Mouse (Mus musculus) heart, embryonic 16.5 days (tissue): ENCODE measurements around the gene Inpp5k. TPM values are rescaled to one million over a fixed set of nuclear protein-coding genes. Genes with fewer than 3 reads are reported as not detected.

Experiments used
- ATAC-seq: fragments of 200-750 bp; cut with Nextera tagmentation; replicated peaks from 2 replicates; pipeline ENCODE4 v1.8.0; 2017; ENCODE audit warnings: moderate number of reproducible peaks; ENCODE audit not compliant: insufficient read depth, low FRiP score; ENCODE audit errors: extremely low read depth
- H3K27ac ChIP-seq: fragments of 300-500 bp; sonication (generic); 2 replicates; pipeline ENCODE4 v1.5.1; 2014; ENCODE audit warnings: mild to moderate bottlenecking, low read length, control low read depth, moderate library complexity
- H3K27me3 ChIP-seq: fragments of 300-500 bp; sonication (generic); 2 replicates; pipeline ENCODE4 v1.6.1; 2014; ENCODE audit warnings: low read length, mixed read lengths; ENCODE audit not compliant: control insufficient read depth, insufficient read depth
- H3K36me3 ChIP-seq: fragments of 300-500 bp; sonication (generic); 2 replicates; pipeline ENCODE4 v1.6.1; 2014; ENCODE audit not compliant: control insufficient read depth, insufficient read depth
- H3K4me1 ChIP-seq: fragments of 300-500 bp; sonication (generic); 2 replicates; pipeline ENCODE4 v1.6.1; 2014; ENCODE audit warnings: low read length, mixed read lengths; ENCODE audit not compliant: control insufficient read depth, insufficient read depth
- H3K4me2 ChIP-seq: fragments of 300-500 bp; sonication (generic); 2 replicates; pipeline ENCODE4 v1.6.1; 2014; ENCODE audit warnings: low read depth, mild to moderate bottlenecking, control low read depth, low read length
- H3K4me3 ChIP-seq: fragments of 300-500 bp; sonication (generic); 2 replicates; pipeline ENCODE4 v1.5.1; 2014; ENCODE audit warnings: mild to moderate bottlenecking, control low read depth, low read length
- H3K9ac ChIP-seq: fragments of 300-500 bp; sonication (generic); 2 replicates; pipeline ENCODE4 v1.6.1; 2014; ENCODE audit warnings: low read length, control low read depth
- H3K9me3 ChIP-seq: fragments of 300-500 bp; sonication (generic); replicated peaks from 2 replicates; pipeline ENCODE4 v1.6.1; 2016; ENCODE audit warnings: low read length; ENCODE audit not compliant: control insufficient read depth
- WGBS: fragments of 180-500 bp; shearing (Covaris S2); extraction: QIAGEN DNeasy Blood & Tissue Kit; methylation state at CpG from one replicate; pipeline ENCODE4 v1.1.7; 2014; 5-methylcytosine and 5-hydroxymethylcytosine counted together
- polyA plus RNA-seq: library from polyadenylated mRNA; unstranded; fragments of >200 nt; fragmentation: Nextera tagmentation; extraction: Ambion mirVana; gene quantifications from 2 replicates; pipeline ENCODE4 v1.2.1, GENCODE M21; 2015

The Inpp5k gene
- polyA plus RNA-seq, 1 experiment from 2014 or later: 31.1 TPM

DNA sequence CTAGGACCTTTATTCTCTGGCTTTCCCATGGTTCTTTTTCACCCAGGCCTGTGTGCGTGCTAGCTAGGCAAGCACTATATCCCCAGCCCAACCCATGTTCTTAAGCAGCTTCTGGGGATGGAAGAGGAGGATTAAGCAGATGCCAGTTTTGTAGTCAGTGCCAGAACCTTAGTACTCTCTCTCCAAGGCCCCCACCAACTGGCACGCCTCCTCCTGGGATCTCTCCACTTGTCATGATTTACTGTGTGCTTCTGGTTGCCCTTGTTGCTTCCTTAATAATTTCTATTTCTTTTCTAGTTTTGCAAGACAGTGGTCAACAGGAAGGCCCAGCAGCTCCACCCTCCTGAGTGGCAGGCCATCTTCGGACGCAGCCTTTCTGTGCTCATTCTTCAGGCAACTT is 5.0 kb upstream of the Inpp5k start:
- Histone ChIP-seq H3K9me3 (no peaks in the 10 kb centered on the region), H3K4me3 (no peak overlapping the region), H3K27ac (0 out of 2 replicates have a peak overlapping the region, but pooled peaks have one; percentile 14), H3K27me3 (no peaks in the 10 kb centered on the region), H3K9ac (no peak overlapping the region), H3K4me1 (peaks cover 47% of the 10 kb centered on the region), H3K4me2 (no peak overlapping the region), H3K36me3 (peaks cover 21% of the 10 kb centered on the region)
- no peak for ATAC-seq
- WGBS: 87% methylated on average over 4 of the region's 4 CpGs

DNA sequence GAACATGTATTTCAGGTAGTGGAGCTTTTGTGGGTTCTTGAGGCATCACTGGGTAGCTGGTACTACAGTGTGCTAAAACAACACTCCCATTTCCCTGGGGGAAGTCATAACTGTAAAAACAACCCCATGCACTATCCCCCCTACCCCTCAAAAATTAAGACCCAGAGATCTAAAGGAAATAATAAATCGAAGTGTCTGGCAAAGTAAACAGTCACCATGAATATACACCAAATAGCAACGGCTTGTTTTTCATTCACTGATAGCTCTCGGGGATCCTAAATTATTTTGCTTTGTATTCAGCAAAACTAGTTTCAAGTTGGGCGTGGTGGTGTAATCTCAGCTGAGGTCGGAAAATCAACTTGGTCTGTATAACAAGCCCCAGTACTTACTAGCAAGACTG is 690 bp upstream of the Inpp5k start:
- H3K27ac ChIP-seq: peak overlapping the region; percentile 94
- peak overlapping the region; percentile 84 for H3K9ac ChIP-seq
- peaks cover 18% of the 10 kb centered on the region for H3K4me1 ChIP-seq
- H3K36me3 ChIP-seq: peaks cover 27% of the 10 kb centered on the region
- peak overlapping the region; percentile 95 for H3K4me2 ChIP-seq
- no peaks in the 10 kb centered on the region for H3K27me3 ChIP-seq
- no peak for ATAC-seq
- peak overlapping the region; percentile 91 for H3K4me3 ChIP-seq
- WGBS: 12% methylated on average over 5 of the region's 5 CpGs
- no peaks in the 10 kb centered on the region for H3K9me3 ChIP-seq

DNA sequence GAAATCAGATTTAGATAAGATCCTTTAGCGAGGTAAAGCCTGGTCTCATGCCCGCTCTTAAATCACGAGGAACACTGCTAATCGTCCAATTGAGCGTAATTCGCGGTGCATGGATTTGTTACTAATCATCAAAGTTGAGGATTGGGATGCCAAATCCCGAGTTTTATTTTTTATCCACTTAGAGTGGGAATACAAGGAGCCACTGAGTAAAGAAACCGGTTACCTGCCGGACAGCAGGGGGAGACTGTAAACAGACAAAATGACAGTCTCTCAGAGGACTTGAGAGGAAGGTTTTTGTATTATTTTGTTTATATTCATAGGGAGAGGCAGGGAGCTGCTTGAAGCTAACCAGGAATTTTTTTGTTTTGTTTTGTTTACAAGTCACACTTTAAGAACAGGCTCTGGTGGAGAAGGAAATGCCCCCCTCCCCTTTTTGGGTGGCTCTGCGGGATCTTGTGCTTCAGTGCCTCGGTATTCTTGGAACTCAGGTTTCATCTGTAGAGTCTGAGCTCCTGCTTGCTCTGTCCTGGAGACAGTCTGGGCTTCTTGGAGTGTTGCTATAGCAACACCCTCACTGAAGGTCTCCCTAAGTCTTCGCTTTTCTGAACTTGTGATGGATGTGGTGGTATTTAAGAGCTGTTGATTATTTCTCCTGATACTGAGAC is 905 bp downstream of the Inpp5k start:
- Histone ChIP-seq H3K4me3 (peak overlapping the region; percentile 91), H3K27me3 (no peaks in the 10 kb centered on the region), H3K27ac (peak overlapping the region; percentile 14; the same call in 1 of the 2 replicates), H3K4me2 (peak overlapping the region; percentile 95), H3K9me3 (no peaks in the 10 kb centered on the region), H3K4me1 (peaks cover 18% of the 10 kb centered on the region), H3K9ac (peak overlapping the region; percentile 84), H3K36me3 (peaks cover 17% of the 10 kb centered on the region)
- 8% methylated on average over 13 of the region's 13 CpGs for WGBS
- ATAC-seq: no peak

DNA sequence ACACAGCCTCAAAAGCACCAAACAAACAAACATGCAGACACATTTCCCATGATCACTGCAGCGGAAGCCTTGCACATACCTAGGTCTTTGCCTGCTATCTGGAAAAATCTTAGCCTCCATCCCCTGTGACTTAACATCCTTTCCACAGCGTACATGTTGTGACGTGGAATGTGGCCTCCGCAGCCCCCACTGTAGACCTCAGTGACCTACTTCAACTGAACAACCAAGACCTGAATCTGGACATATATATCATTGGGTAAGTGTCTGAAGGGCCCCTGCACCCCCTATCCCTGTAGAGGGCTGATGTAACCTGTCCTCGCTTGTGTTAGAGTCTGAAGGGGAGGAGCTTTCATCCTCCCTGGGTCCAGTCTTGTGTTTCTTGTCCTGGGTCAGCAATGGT is 2.1 kb downstream of the Inpp5k start:
- Histone ChIP-seq H3K4me2 (no peak overlapping the region), H3K27me3 (no peaks in the 10 kb centered on the region), H3K4me3 (no peak overlapping the region), H3K9me3 (no peaks in the 10 kb centered on the region), H3K27ac (no peak overlapping the region), H3K9ac (no peak overlapping the region), H3K4me1 (peaks cover 18% of the 10 kb centered on the region), H3K36me3 (peaks cover 20% of the 10 kb centered on the region)
- no peak for ATAC-seq
- 82% methylated on average over 5 of the region's 5 CpGs for WGBS

DNA sequence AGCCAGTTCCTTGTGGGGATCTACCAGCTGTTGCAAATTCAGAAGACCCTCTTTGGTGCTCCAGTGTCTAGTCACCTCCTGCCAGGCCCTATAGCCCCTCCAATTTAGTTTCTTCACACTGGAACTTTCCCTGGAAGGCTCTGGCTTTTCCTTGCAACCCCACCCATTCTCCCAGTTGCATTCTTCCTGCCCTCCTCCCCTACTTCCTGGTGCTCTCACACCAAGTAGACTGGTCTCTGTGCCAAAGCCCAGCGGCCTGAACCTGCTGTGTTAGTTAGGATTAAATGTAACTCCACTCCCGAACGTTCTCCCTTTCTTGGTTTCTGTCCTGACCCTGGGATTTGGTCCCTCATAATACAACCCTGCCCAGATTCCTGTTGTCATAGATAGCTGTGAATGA is 4.0 kb downstream of the Inpp5k start:
- Histone ChIP-seq H3K9me3 (no peaks in the 10 kb centered on the region), H3K4me1 (peaks cover 15% of the 10 kb centered on the region), H3K36me3 (peaks cover 21% of the 10 kb centered on the region), H3K27me3 (no peaks in the 10 kb centered on the region), H3K4me3 (no peak overlapping the region), H3K9ac (no peak overlapping the region), H3K27ac (peak overlapping the region; percentile 61), H3K4me2 (no peak overlapping the region)
- WGBS: 55% methylated on average over 3 of the region's 3 CpGs
- ATAC-seq: no peak

DNA sequence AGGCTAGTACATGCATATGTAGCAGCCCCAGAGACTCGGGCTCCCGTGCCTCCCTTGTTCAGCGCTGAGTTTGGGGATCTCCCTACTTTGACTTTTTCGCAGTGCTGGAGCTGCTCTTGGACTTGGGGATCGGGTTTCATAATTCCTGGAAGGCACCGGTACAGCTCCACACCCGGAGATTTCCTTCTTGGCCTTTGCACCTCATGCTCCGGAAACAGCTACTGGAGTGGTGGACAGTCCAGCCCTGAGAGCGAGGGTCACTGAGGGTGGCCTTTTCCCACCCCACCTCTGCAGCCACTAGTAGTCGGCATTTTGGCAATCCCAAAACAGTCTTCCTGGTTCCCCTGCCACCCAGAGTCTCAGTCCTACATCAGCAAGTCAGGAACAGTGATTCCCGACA is 4.5 kb downstream of the Inpp5k start:
- Histone ChIP-seq H3K4me1 (peaks cover 9% of the 10 kb centered on the region), H3K4me2 (no peak overlapping the region), H3K4me3 (no peak overlapping the region), H3K9ac (no peak overlapping the region), H3K9me3 (no peaks in the 10 kb centered on the region), H3K36me3 (peaks cover 21% of the 10 kb centered on the region), H3K27ac (peak overlapping the region; percentile 61), H3K27me3 (no peaks in the 10 kb centered on the region)
- no peak for ATAC-seq
- 61% methylated on average over 11 of the region's 11 CpGs for WGBS

DNA sequence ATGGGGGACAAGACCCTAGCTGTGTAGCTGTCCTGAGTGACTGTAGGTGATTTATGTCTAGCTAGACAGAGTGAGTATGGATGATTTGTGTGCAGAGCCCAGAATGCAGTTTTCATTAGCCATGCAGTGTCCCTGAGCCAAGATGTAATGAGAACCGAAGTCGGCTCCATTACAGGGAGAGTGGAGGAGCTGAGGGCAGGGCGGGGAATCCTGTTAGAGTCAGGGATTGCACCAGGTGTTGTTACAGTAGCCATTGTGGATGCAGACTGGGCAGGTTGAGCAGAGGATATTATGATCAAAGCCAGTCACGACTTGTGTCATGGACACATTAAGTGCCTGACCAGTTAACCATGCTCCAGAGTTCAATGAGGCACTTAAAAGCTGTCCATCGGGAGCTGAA is 12.5 kb downstream of the Inpp5k start:
- Histone ChIP-seq H3K4me3 (no peak overlapping the region), H3K9me3 (no peaks in the 10 kb centered on the region), H3K9ac (no peak overlapping the region), H3K27ac (no peak overlapping the region), H3K36me3 (peaks cover 3% of the 10 kb centered on the region; the same call in 1 of the 2 replicates), H3K27me3 (no peaks in the 10 kb centered on the region), H3K4me1 (peaks cover 12% of the 10 kb centered on the region), H3K4me2 (no peak overlapping the region)
- WGBS: 66% methylated on average over 5 of the region's 5 CpGs
- no peak for ATAC-seq

DNA sequence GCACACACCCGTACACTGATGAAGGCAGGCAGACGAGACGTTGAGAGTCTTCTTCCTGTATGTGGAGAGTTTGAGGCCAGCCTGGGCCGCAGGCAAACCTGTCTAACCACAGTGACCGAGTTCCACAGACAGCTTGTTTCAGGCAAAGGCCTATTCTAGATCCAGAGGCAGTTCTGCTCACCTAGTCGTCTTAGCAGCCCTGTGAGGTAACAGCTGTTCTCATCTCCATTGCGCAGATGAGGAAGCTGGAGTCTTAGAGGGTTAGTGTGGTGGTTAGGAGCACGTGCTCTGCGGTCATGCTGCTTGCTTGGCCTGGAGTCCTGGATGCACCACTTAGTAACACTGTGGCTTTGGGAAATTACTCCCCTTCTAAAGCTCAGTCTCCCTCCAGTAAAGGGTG is 13.9 kb downstream of the Inpp5k start:
- Histone ChIP-seq H3K27ac (no peak overlapping the region), H3K4me3 (no peak overlapping the region), H3K4me1 (peaks cover 22% of the 10 kb centered on the region), H3K4me2 (no peak overlapping the region), H3K9ac (no peak overlapping the region), H3K36me3 (no peaks in the 10 kb centered on the region), H3K9me3 (no peaks in the 10 kb centered on the region), H3K27me3 (no peaks in the 10 kb centered on the region)
- WGBS: 74% methylated on average over 9 of the region's 9 CpGs
- no peak for ATAC-seq

DNA sequence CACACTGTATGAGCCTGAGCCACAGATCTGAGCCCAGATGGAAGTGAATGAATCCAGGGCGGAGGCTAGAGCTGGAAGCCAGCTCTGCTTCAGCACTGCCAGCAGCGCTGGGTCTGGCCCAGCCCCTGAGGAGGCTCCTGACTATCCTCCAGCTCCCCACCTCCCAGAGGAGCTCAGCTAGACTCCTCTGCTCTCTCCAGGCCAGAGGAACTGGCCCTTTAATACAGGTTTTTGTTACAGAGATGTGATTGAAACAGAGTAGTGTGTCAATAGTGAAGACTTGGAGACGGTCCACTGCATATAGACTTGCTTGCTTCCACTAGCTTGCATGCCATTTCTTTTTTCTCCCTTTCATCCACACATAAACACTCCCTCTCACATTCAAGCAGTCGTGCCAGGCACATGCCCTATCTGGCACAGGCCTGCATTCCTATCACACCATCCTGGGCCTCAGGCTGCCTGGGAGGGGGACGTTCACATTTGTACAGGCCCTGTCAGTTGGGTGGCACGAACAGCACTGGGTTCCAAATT is 17.0 kb downstream of the Inpp5k start:
- ATAC-seq: peak; percentile 40
- Histone ChIP-seq H3K9ac (peak overlapping the region; percentile 45), H3K27me3 (no peaks in the 10 kb centered on the region), H3K36me3 (no peaks in the 10 kb centered on the region), H3K4me1 (peaks cover 32% of the 10 kb centered on the region), H3K4me3 (no peak overlapping the region), H3K4me2 (peak overlapping the region; percentile 15), H3K9me3 (no peaks in the 10 kb centered on the region), H3K27ac (peak overlapping the region; percentile 92)
- 39% methylated on average over 6 of the region's 6 CpGs for WGBS
